Mouse (Mus musculus): ENCODE data around the gene Pdzrn3. TPM values are rescaled to one million over a fixed set of nuclear protein-coding genes. Genes with fewer than 3 reads are reported as not detected.

Gene Pdzrn3
- total RNA-seq, 2 experiments from 2014 or later = 96.6 to 104 TPM

DNA sequence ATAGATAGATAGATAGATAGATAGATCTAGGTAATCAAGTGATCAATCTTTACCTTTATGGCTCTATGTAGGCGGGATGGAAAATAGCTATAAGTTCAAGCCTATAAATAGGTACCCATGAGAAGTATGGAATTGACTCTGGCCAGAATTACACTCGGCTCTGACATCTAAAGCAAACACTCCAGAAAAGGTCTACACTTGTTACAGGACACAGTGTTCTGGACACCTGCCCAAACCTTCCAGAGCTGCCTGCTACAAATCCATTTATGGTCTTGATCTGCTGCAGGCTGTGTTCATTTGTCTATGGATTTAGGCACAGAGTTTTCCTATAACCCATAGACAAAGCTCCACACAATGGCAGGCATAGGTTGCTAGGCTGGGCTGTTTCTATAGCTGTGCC is 102.9 kb downstream of the Pdzrn3 start:
- DNase-seq = no peak
- Histone ChIP-seq H3K27ac (peak overlapping the region; percentile 66), H3K4me3 (no peak overlapping the region)
- intact Hi-C loops (cut with DNase I) = loop anchor here (5.0 kb wide), 1 partner anchor 52 kb away; no protein-coding TSS in a partner anchor
- TF ChIP-seq CTCF (IDR thresholded peaks at IDR 0.05) = no peak

DNA sequence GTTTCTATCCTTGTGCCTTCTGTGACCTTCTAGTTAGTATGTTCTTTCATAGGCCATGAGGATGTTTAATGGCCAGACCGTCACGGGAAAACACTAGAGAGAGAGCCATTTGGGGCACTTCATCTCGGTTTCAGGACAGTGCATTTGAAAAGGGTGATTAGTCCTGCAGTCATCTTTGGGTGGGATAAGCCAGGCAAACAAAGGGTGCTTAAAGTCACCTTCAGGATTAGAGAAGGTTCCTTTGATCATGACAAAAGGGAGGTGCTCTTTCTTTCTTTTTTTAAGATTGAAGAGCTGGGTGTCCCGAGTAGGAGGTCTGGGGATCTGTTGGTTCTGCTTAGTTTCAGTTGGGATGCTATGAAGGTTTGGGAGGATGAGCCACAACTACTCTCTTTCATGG is 105.4 kb downstream of the Pdzrn3 start:
- intact Hi-C loops (cut with DNase I) = loop anchor here (5.0 kb wide), 1 partner anchor 55 kb away; no protein-coding TSS in a partner anchor
- no peak for TF ChIP-seq CTCF (IDR thresholded peaks at IDR 0.05)
- H3K27ac ChIP-seq = no peak overlapping the region; the same call in 1 of the 2 replicates
- H3K4me3 ChIP-seq = no peak overlapping the region
- no peak for DNase-seq

DNA sequence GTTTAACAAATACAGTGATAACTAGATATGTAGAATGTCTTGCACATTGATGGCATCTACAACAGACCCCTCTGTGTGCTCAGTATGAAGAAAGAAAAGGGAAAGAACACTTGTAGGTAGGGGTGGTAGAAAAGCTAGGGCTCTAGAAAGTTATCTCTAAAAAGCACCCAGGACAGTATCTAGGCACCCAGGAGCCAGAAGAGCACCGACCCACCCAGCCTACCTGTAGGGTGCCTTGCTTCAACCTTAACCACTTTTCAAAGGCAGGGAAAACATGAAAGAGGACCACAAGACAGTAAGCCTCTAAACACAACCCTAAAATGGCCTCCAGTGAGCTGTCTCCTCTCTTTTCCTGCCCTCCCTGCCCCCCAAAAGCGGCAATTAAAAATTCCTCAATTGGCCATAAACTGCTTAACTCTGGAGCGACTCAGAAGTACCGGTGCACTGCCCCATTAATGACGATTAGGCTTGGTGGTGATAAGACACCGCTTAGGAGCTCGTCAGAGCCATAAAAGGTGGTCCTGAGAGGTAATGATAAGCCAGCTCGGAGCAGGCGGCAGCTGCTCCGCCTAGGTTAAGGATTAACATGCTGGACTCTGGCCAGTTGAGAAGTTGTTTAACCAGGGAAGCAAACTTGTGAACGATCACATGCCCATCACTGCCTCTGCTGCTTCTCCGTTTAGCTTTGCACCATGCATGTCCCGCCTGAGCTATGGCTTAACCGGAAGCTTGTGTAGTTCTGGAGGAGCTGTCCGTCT is 106.1 kb downstream of the Pdzrn3 start:
- intact Hi-C loops (cut with DNase I) = loop anchor here (5.0 kb wide), 1 partner anchor 56 kb away; no protein-coding TSS in a partner anchor
- H3K4me3 ChIP-seq = no peak overlapping the region
- no peak for DNase-seq
- H3K27ac ChIP-seq = peak overlapping the region; percentile 31
- TF ChIP-seq CTCF (IDR thresholded peaks at IDR 0.05) = no peak

DNA sequence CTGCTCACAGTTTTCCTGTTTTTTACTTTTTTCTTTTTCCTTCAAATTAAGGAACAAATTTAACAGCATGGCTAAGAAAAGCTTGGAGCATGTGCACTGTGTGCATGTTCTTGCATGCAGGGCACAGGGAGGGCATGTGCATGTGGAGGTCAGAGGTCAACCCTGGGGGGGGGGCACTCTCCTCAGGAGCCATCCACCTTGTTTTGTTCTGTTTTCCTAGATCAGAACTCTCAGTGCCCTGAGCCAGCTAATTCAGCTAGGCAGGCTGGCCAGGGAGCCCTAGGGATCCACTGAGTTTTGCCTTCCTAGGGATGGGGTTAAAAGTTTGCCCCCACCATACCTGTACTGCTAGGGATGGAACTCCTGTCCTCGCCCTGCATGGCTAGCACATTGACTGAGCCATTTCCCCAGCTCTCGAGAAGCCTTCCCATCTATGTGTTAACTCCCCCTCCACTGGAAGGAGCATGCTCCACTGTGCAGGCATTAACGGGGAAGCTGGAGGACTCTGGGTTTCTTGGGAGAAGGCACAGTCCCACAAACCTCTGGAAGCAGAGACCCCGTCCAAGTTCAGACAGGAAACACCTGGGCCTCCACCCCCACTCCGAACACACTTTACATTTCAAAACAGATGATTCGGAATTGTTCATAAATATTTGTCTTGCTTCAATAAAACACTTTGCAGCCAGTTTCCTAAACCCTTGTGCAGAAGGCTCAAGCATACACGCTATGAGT is 107.4 kb downstream of the Pdzrn3 start:
- DNase-seq = no peak
- Histone ChIP-seq H3K27ac (no peak overlapping the region), H3K4me3 (no peak overlapping the region)
- intact Hi-C loops (cut with DNase I) = loop anchor here (5.0 kb wide), 1 partner anchor 57 kb away; no protein-coding TSS in a partner anchor
- no peak for TF ChIP-seq CTCF (IDR thresholded peaks at IDR 0.05)

DNA sequence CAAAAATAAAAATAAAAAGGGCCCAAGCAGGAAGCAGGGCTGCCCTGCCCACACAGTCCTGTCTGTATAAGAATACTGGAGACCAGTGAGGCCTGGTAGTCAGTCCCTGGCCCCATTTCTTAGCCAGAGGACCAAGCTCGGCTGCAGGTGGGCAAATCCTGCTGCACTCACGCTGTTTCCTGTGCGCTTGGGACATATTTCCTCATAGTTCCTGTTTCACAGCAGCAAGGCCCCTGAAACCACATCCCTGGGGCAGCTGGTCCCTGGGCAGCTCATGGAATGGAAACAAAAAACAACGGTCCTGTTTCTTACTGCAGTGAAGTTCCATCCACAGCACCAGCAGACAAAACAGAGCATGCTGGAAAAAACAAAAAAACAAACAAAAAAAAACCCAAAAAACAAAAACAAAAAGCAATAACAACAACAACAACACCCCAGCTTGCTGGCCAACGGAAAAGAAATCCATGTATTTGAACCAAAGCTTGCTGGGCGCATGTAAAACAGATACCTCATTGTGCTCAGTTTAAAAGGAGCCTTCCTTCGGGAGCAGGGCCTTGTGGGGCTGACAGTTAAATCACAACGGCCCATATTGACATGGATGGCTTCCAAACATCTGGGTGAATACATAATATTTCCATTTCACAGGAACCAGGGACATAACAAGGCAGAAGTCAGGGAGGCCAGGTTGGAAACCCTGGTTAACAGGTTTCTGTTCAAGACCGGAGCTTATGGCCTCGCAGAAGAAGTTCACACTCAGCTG is 108.2 kb downstream of the Pdzrn3 start:
- peak overlapping the region; percentile 20; the same call in 1 of the 2 replicates for H3K27ac ChIP-seq
- DNase-seq = no peak
- intact Hi-C loops (cut with DNase I) = loop anchor here (5.0 to 10.0 kb wide), 2 partner anchors 58 to 345 kb away; no protein-coding TSS in a partner anchor
- TF ChIP-seq CTCF (IDR thresholded peaks at IDR 0.05) = no peak
- no peak overlapping the region for H3K4me3 ChIP-seq

DNA sequence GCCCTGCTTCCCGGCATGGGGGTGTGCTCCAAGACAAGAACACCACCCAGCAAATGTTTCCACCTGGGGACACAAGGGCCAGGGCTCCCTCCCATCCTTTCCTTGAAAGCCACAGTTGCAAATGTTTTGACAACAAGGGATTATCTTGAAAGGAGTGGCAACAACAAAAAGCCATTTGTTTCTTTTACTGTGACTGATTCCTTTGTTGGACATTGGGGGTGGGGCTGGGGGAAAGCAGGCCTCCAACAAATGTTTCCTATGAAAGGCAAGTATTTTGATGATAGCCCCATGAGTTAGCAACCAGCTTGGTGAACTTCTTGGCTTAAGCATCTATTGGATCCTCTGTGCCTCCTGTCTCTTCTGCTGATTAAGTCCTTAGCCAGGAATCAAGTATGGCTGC is 109.4 kb downstream of the Pdzrn3 start:
- intact Hi-C loops (cut with DNase I) = loop anchor here (10.0 kb wide), 1 partner anchor 347 kb away; no protein-coding TSS in a partner anchor
- no peak for TF ChIP-seq CTCF (IDR thresholded peaks at IDR 0.05)
- no peak overlapping the region; the same call in 1 of the 2 replicates for H3K27ac ChIP-seq

DNA sequence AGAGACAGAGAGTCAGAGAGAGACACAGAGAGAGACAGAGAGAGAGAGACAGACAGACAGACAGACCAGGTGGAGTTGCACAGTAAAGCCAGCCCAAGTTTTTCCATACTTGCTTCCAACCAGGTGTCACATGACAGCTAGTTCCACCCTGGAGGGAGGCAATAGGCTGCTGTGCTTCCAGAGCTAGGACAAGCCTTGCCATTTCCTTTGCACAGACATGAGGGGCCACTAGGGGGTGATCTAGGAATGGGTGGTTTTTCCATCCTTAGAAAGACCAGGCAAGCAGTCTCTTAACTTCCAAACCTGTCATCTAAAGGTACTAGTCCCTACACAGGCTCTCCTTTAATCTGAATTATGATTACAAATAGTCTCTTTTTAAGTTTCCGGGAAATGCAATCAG is 110.9 kb downstream of the Pdzrn3 start:
- peak; percentile 80 for DNase-seq
- H3K27ac ChIP-seq = 0 out of 2 replicates have a peak overlapping the region, but pooled peaks have one; percentile 28
- peak; percentile 90 for TF ChIP-seq CTCF (IDR thresholded peaks at IDR 0.05)
- intact Hi-C loops (cut with DNase I) = loop anchor here (1.0 to 10.0 kb wide), 3 partner anchors 110 to 348 kb away; partner anchors contain the start of gene Pdzrn3
- H3K4me3 ChIP-seq = no peak overlapping the region

More for the DNA sequence above, 109.4 kb downstream of the Pdzrn3 start:
- DNase-seq = no peak
- H3K4me3 ChIP-seq = no peak overlapping the region

DNA sequence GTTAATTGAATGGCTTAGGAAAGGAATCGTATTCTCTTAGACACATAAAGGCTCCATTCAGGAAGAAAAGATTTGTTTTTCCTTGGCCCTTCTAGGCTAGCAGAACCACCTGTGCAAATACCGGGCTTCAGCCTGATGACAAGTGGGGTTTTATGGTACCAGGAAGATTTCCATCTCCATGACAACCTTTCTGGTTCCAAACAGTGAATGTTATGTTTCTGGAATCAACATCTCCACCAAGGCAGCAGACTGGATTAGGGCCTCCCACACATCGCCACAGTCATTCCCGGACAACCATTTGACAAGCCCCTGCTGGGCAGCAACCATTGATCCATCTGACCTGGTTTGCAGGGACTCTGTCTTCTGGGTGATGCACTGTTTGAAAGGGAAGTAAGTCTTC is 114.2 kb downstream of the Pdzrn3 start:
- H3K27ac ChIP-seq = no peak overlapping the region
- no peak for TF ChIP-seq CTCF (IDR thresholded peaks at IDR 0.05)
- intact Hi-C loops (cut with DNase I) = loop anchor here (10.0 kb wide), 1 partner anchor 351 kb away; no protein-coding TSS in a partner anchor
- DNase-seq = no peak
- H3K4me3 ChIP-seq = no peak overlapping the region

DNA sequence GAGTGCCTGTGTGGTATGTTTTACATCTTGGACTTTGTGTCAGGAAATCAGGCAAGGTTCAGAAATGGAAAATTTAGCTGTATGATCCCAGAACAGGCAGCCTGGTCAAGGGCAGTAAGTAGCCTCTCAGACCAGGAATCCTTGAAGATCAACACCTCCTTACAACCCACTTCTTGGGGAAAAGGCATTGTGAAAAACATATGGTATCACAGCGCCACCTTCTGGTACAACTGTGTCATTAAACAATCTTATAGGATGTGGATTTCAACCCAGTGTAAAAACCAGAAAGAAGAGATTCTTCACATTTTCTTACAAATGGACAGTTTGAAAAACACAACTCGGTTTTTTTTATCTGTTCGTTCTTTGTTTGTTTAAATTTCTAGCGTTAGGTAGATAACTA is 116.2 kb downstream of the Pdzrn3 start:
- TF ChIP-seq CTCF (IDR thresholded peaks at IDR 0.05) = peak; percentile 75
- Histone ChIP-seq H3K27ac (no peak overlapping the region), H3K4me3 (no peak overlapping the region)
- intact Hi-C loops (cut with DNase I) = loop anchor here (2.0 to 10.0 kb wide), 2 partner anchors 353 to 379 kb away; no protein-coding TSS in a partner anchor
- DNase-seq = no peak

DNA sequence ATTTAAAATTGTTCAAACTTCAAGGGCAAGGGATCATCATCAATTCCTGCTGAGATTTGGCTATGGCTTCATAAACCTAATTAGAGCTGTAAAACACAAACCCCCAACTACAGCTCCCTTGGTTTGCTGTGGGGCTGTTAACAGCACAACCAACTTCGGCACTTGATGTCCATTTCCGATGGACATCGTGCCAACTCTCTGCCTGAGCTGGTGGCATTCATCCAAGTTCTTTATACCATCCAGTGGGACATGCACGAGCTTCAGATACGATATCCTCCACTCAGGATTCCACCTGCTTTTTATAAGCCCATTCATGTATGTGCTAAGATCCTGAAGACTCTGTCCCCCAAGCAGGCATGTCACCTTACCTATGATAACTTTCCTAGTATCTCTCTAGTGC is 118.3 kb downstream of the Pdzrn3 start:
- Histone ChIP-seq H3K27ac (no peak overlapping the region), H3K4me3 (no peak overlapping the region)
- intact Hi-C loops (cut with DNase I) = no loop called here
- no peak for DNase-seq
- no peak for TF ChIP-seq CTCF (IDR thresholded peaks at IDR 0.05)

DNA sequence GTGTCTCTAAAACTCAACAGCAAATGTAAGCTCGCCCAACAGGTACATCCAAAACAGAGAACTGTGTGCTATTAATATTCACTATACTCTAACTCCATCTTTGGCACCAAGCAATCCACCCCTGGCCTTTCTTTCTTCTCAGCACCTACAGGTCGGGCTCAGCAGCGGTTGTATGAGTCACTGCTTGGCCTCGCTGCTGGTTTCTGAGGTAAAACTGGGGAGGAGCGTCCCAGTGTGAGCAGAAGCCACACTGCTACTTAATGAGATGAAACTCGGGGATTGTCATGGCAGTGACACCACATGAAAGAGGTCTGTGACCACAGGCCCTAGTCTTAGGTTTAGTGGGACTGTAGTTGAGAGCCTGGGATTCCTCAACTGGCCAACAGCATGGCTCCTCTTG is 120.3 kb downstream of the Pdzrn3 start:
- Histone ChIP-seq H3K4me3 (no peak overlapping the region), H3K27ac (no peak overlapping the region)
- intact Hi-C loops (cut with DNase I) = no loop called here
- no peak for TF ChIP-seq CTCF (IDR thresholded peaks at IDR 0.05)
- no peak for DNase-seq

DNA sequence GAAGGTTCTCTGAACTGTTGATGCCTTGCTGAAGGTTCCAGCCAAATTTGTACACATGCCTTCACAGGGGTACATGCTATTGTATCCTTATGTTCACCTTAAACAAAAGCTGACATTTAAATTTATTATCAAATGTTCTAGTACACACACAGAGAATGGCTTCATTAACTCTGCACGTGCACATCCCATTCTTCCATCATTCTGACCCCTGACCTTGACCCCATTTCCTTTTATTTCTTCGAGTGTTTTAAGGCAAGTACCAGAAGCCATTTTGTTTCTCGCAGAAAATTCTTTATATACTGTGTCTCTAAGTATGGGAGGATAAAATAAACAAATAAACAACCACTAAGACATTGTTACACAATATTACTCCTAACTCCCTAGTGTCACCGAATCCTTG is 123.0 kb downstream of the Pdzrn3 start:
- TF ChIP-seq CTCF (IDR thresholded peaks at IDR 0.05) = no peak
- no peak for DNase-seq
- intact Hi-C loops (cut with DNase I) = no loop called here

More for the DNA sequence above, 123.0 kb downstream of the Pdzrn3 start:
- Histone ChIP-seq H3K27ac (no peak overlapping the region), H3K4me3 (no peak overlapping the region)

Measured in gastrocnemius, adult 2 months (tissue).